Mouse (Mus musculus) heart, postnatal 0 days (tissue): ENCODE data around the gene Fhit. TPM values are rescaled to one million over a fixed set of nuclear protein-coding genes. Genes with fewer than 3 reads are reported as not detected.

Experiments used
- ATAC-seq: fragments of 200-750 bp; cut with Nextera tagmentation; 2 replicates; pipeline ENCODE4 v1.8.0; 2017; ENCODE audit warnings: low read depth, moderate number of reproducible peaks, moderate library complexity; ENCODE audit not compliant: insufficient read depth
- DNase-seq: peaks from one replicate; pipeline ENCODE4 v3.0.0-alpha.2; 2016; ENCODE audit warnings: low spot score
- H3K27ac ChIP-seq: fragments of 300-500 bp; sonication (generic); 2 replicates; pipeline ENCODE4 v1.5.1; 2014; ENCODE audit warnings: low read depth, mild to moderate bottlenecking
- H3K27me3 ChIP-seq: fragments of 300-500 bp; sonication (generic); 2 replicates; pipeline ENCODE4 v1.6.1; 2014; ENCODE audit warnings: low read length, mixed read lengths; ENCODE audit not compliant: control insufficient read depth, insufficient read depth
- H3K36me3 ChIP-seq: fragments of 300-500 bp; sonication (generic); replicated peaks from 2 replicates; pipeline ENCODE4 v1.6.1; 2014; ENCODE audit warnings: low read length, mixed read lengths; ENCODE audit not compliant: control insufficient read depth, insufficient read depth
- H3K4me1 ChIP-seq: fragments of 300-500 bp; sonication (generic); 2 replicates; pipeline ENCODE4 v1.6.1; 2014; ENCODE audit warnings: antibody characterized with exemption; ENCODE audit not compliant: control insufficient read depth, insufficient read depth
- H3K4me2 ChIP-seq: fragments of 300-500 bp; sonication (generic); 2 replicates; pipeline ENCODE4 v1.6.1; 2014; ENCODE audit warnings: low read depth, mild to moderate bottlenecking, low read length, moderate library complexity
- H3K4me3 ChIP-seq: fragments of 300-500 bp; sonication (generic); 2 replicates; pipeline ENCODE4 v1.5.1; 2014; ENCODE audit warnings: low read depth, low read length
- H3K9ac ChIP-seq: fragments of 300-500 bp; sonication (generic); replicated peaks from 2 replicates; pipeline ENCODE4 v1.6.1; 2014; ENCODE audit warnings: low read depth, low read length, mixed read lengths
- H3K9me3 ChIP-seq: fragments of 300-500 bp; sonication (generic); replicated peaks from 2 replicates; pipeline ENCODE4 v1.6.1; 2016; ENCODE audit warnings: low read length; ENCODE audit not compliant: control insufficient read depth
- CTCF ChIP-seq: IDR thresholded peaks from 2 replicates; pipeline ENCODE4 v1.5.1; 2016; ENCODE audit warnings: antibody characterized with exemption, control low read depth, low read depth
- EP300 ChIP-seq: IDR thresholded peaks from 2 replicates; pipeline ENCODE4 v1.6.1; 2016; ENCODE audit warnings: antibody characterized with exemption, low read depth
- whole genome bisulfite sequencing: fragments of 180-500 bp; shearing (Covaris S2); extraction: QIAGEN DNeasy Blood & Tissue Kit; methylation state at CpG from one replicate; pipeline ENCODE4 v1.1.7; 2014; 5-methylcytosine and 5-hydroxymethylcytosine counted together
- polyA plus RNA-seq: library from polyadenylated mRNA; unstranded; fragments of >200 nt; fragmentation: Nextera tagmentation; extraction: Ambion mirVana; gene quantifications from 2 replicates; pipeline ENCODE4 v1.2.1, GENCODE M21; 2015
- total RNA-seq: library from RNA; depleted of rRNA; stranded (reverse); fragments of >200 nt; gene quantifications from 2 replicates; pipeline ENCODE4 v1.2.3, GENCODE M21; 2014; ENCODE audit warnings: low replicate concordance

The Fhit gene
- total and polyA plus RNA-seq, 2 experiments from 2014 or later = 4.1 to 5.2 TPM

DNA sequence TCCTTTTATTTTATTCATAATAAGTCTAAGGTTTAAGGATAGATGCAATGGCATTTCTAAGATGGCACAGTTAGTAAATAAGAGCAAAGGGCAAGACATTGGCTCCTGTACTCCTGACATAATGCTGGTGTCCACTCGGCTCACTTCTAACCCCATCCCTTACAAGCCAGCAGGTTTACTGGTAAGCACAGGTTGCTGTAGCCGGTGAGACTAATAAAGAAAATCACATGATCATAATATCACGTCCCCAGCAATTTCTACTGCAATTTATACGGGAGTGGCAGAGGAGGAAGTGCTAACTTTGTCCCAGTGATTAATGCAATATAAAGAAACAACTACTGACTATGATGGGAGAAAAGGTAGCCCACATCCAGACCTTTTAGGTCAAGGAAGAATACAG lies 956.5 kb downstream of the Fhit start:
- no peak overlapping the region for H3K4me2 ChIP-seq
- no peaks in the 10 kb centered on the region for H3K36me3 ChIP-seq
- no peak for ATAC-seq
- H3K27me3 ChIP-seq = no peaks in the 10 kb centered on the region
- no peaks in the 10 kb centered on the region for H3K4me1 ChIP-seq
- H3K27ac ChIP-seq = no peak overlapping the region
- no peaks in the 10 kb centered on the region for H3K9me3 ChIP-seq
- H3K9ac ChIP-seq = no peak overlapping the region
- TF ChIP-seq CTCF (no peak), EP300 (no peak)
- WGBS = 78% methylated on average over 4 of the region's 4 CpGs
- DNase-seq = no peak
- no peak overlapping the region for H3K4me3 ChIP-seq

DNA sequence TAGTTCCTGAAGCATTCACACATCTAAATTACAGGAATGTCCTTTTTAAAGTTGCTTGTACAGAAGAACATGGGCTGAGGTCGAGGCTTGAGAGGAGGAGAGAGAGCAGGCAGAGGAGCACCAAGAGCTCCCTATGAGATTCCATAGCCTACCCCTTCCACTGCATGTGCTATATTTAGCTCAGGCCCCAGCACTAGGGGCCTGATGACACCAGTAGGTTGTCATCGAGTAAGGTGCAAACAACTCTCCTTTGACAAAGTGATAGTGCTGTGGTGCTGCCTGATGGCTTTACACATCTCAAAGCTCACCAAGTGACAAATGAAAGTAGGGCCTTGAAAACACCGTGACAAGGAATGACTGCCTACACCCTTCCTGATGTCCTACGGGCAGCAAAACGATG lies 967.7 kb downstream of the Fhit start:
- Histone ChIP-seq H3K27ac (peak overlapping the region; percentile 25; the same call in 1 of the 2 replicates), H3K36me3 (no peaks in the 10 kb centered on the region), H3K4me1 (no peaks in the 10 kb centered on the region; the same call in 1 of the 2 replicates), H3K9ac (no peak overlapping the region), H3K9me3 (no peaks in the 10 kb centered on the region), H3K27me3 (no peaks in the 10 kb centered on the region), H3K4me2 (0 out of 2 replicates have a peak overlapping the region, but pooled peaks have one; percentile 11), H3K4me3 (no peak overlapping the region)
- 16% methylated on average over 5 of the region's 5 CpGs for WGBS
- ATAC-seq (peak; percentile 95), DNase-seq (peak; percentile 86)
- TF ChIP-seq CTCF (no peak), EP300 (0 out of 2 replicates have a peak, but pooled peaks have one; percentile 68)

DNA sequence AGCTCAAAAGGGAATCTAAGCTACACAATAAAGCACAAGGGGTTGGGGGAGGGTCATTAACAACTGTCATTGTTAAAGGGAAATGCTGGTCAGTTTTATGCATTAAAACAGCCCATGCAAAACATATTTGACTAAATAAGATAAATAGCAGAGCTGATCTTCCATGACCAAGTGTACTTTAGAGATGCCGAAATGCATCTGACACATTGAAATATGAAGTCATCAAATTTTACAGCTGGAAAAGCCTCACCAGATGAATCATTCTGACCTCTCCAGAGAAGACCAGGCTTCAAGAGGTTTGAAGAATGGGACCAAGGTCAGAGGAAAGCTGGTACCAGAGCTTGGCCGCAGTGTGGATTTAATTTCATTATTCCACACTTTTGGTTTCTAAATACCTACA lies 990.1 kb downstream of the Fhit start:
- no peak for DNase-seq
- no peak for ATAC-seq

DNA sequence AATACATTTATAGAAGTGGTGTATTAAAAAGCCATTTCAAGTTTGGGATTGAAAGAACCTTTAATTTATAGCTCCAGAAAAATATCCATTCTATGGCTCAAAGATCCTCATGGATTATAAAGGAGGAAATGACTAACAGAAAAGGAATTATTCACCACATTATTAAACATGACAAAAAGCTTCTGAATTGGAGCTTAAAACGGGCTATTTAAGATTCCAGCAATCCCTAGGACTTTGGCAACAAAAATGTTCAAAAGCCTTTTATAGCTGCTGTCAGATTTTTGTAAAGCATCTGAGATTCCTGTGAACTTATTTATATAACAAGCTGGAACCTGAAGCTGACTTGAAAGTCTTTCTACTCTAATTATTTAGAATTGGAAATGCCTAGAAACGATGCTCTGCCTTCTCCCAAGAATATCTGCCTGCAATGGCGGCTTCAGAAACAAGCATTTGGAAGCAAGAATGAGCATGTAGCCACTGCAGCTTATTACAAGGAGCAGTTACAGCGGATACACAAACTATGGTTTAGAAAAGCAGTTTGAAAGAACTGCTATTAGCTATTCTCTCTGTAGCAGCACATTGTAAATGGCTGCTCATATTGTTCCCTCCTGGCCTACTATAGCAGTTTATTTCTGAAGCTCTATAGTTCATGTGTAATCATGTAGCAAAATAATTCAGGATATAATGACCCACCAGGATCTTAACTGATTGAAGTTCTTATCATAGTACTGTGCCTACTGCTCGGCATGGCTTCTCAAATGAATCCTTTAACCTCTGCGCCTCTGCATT lies 995.0 kb downstream of the Fhit start:
- no peaks in the 10 kb centered on the region for H3K36me3 ChIP-seq
- peaks cover 4% of the 10 kb centered on the region; the same call in 1 of the 2 replicates for H3K9me3 ChIP-seq
- no peak overlapping the region for H3K4me2 ChIP-seq
- DNase-seq (no peak), ATAC-seq (no peak)
- no peaks in the 10 kb centered on the region for H3K27me3 ChIP-seq
- no peak for TF ChIP-seq CTCF
- TF ChIP-seq EP300 = no peak
- no peak overlapping the region for H3K4me3 ChIP-seq
- WGBS = 76% methylated on average over 6 of the region's 6 CpGs
- H3K4me1 ChIP-seq = no peaks in the 10 kb centered on the region
- H3K9ac ChIP-seq = no peak overlapping the region
- H3K27ac ChIP-seq = no peak overlapping the region

More for the DNA sequence above, 990.1 kb downstream of the Fhit start:
- WGBS = 91% methylated on average over 2 of the region's 2 CpGs
- no peak overlapping the region for H3K27ac ChIP-seq
- no peaks in the 10 kb centered on the region for H3K4me1 ChIP-seq
- no peak overlapping the region for H3K4me3 ChIP-seq
- TF ChIP-seq CTCF (no peak), EP300 (no peak)
- H3K4me2 ChIP-seq = no peak overlapping the region
- no peaks in the 10 kb centered on the region for H3K36me3 ChIP-seq
- H3K9ac ChIP-seq = no peak overlapping the region
- peaks cover 4% of the 10 kb centered on the region; the same call in 1 of the 2 replicates for H3K9me3 ChIP-seq
- no peaks in the 10 kb centered on the region for H3K27me3 ChIP-seq

DNA sequence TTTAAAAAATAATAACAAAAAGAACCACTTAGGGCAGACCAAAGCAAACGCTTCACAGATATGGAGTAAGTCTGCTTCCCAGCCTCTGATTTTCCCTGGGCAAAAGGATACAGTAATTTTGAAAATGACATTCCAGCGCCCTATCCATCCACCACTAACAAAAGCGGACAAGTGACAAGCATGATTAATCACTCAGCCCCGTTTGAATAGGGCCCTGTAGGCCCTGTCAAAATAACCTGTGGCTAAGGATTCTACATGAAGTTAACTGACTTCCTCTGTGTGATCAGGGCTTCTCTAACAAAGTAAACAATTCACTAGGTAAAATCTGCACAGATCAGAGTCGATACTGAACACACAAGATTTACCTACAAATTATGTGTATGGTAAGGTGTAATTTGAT lies 1012.0 kb downstream of the Fhit start:
- TF ChIP-seq CTCF (no peak), EP300 (no peak)
- no peak for DNase-seq
- Histone ChIP-seq H3K9me3 (no peaks in the 10 kb centered on the region), H3K27me3 (no peaks in the 10 kb centered on the region), H3K27ac (no peak overlapping the region), H3K4me3 (no peak overlapping the region), H3K4me2 (no peak overlapping the region), H3K4me1 (no peaks in the 10 kb centered on the region), H3K9ac (no peak overlapping the region), H3K36me3 (no peaks in the 10 kb centered on the region)
- WGBS = 48% methylated on average over 5 of the region's 5 CpGs
- ATAC-seq = no peak

DNA sequence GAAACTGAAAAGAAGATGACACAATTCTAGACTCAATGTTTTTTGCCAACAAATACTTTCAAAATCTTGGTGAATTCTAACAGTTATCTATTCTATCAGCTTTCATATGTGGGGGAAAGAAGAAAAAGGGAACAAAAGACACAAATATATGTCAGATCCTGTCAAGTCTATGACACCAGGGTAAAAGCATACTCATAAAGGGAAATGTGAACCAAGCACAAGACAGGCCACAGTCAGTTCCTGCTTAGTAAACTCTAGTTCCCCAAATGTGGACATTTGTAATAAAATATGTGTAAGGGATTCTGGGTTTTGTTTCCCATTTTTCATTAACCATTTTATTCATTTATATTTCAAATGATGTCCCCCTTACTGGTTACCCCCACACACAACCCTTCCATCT lies 1022.5 kb downstream of the Fhit start:
- no peak for DNase-seq
- H3K4me1 ChIP-seq = no peaks in the 10 kb centered on the region
- no peak for TF ChIP-seq EP300
- no peak for TF ChIP-seq CTCF

More for the DNA sequence above, 1022.5 kb downstream of the Fhit start:
- H3K36me3 ChIP-seq = no peaks in the 10 kb centered on the region
- H3K4me2 ChIP-seq = no peak overlapping the region
- no peak overlapping the region for H3K27ac ChIP-seq
- H3K9me3 ChIP-seq = no peaks in the 10 kb centered on the region
- H3K4me3 ChIP-seq = no peak overlapping the region
- H3K27me3 ChIP-seq = no peaks in the 10 kb centered on the region
- H3K9ac ChIP-seq = no peak overlapping the region
- no peak for ATAC-seq
